Mouse (Mus musculus) frontal cortex, postnatal 25 days (tissue): ENCODE measurements around the gene Pik3c2g.

Source experiments
- DNase-seq, 2 experiments: peaks; one replicate each; pipeline ENCODE4 v3.0.0; 2022; ENCODE audit warnings: low spot score in 2 of 2

Pik3c2g gene

DNA sequence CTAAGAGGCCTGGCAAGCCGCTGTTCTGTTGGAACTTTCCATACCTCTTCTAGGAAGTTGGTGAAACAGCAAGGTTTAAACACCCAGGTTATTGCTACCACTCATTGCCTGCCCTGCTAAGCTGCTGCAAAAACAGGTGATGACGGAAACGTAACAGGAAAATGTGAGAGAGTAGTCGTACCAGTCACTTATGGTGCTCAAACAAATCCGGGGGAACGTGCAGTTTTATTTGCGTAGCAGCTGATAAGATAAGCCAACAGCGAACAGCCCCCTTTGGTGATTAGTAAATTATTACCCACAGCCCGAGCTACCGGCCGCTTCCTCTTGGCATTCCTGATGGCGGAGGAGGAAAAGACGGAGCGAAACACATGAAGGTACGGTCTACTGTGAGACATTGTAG is at the start of gene Pik3c2g:
Gene Pik3c2g (plus strand): TSS at position 330 of the 400 bp plus-strand sequence.
- DNase-seq = no peak

DNA sequence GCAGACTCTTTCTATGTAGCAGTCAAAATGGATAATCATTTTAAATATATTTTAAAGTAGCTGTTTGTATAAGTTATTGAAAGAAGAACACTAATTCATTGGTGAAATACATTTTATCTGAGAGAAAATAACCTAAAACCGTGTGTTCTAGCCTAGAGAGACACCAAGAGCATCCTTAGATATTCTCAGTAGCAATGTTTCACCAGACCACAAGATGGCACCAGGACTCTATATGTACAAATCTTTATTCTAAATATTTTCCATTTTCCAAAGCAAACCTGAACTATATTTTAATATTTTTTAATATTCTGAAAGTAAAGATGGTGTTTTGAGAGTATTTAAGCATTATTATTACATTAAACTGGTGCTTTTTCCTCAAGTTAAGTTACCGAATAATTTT is 48.6 kb upstream of the Pik3c2g start:
- no peak for DNase-seq

DNA sequence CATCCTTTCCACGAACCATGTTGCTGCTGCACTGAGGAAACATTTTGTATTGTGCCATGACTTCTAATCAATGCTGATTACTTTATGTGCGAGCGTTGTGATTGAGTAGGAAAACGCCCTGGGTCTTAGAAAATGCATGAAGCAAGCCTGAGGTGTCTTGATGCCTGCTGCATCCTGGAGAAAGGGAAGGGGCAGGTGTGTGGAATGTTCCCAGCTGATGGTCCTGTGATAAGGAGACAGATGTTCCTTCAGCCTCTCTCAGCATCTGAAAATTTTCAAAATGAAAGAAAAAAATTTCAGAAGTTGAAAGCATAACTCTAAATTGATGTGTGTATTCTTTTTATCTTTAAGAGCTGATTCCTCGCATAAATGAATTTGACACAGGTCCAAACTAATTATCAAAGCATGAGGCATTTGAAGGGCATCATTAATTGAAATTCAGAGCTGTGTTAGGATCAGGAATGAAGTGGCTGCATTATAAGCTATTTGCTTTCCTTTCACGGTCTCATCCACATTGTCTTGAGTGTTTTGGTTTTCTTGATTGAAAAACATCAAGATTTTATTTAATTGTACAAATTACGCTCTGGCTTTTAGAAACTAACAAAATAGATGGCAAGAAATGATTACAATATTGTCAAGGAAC is 31.4 kb upstream of the Pik3c2g start:
- no peak for DNase-seq

DNA sequence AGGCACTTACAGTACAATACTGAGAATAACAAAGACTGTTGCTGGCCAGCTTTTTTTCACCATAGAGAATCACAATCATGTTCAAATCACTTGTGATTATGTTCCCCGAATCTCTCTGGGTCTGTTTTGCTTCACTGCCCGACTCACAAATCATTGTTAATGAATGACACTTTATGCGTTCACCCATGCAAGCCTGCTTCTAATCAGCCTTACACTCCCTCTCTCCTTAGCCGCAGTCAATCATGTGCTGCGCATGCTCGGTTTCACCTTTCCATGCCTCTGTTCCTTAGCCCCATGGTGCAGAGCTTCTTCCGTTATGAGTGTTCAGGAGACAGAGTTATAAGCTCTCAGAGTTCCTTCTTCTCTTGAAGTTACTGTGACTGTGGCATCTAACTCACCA is 17.8 kb upstream of the Pik3c2g start:
- DNase-seq = no peak

DNA sequence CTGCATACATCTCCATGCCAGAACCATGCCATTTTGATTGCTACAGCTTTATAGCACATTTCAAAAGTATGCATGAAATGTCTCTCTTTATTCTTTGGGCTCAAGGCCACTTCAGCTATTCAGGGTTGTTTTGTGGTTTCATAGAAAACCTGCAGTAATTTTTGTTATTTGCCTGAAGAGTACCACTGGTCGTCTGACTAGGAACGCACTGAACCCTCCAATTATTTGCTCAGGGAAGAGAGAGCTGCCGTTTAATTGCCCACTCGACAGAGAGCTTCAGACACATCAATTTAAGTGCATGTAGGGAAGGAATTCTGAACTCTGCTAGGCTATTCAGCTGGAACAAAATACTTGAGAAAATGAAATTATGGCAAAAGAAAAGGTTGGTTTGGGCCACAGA is 11.2 kb upstream of the Pik3c2g start:
- no peak for DNase-seq

DNA sequence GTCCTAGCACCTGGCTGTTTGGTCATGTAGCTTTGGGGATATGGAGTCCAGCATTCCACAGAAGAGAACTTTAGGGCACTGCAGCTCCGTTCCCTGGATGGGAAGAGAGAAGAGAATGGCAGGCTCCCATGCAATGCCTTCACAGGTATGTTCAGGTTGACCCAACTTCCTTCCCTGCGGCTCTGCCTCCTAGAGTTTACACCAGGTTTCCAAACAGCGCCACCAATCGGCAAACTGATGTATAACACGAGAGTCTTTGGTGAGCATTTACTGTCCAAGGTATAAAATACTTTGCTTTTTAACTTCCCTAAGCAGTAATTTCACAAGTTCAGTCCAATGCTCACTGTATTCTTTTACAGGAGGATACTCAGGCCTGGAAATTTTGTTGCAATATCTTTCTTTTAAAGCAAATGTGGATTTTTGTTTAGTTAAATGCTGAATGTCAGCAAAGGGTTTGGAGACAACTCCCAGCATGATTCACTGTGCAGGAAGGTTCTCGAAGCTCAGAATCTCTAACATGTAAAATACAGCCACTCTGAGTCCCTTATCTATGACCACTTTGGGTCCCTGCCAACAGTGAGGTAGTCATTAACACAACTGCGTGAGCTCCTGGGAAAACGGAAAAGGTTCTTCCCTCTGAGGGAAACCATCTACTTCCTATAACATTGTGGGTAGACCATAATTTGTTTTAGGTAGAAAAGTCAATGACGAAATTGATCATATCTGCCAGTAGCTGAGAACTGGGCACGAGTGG is 10.6 kb upstream of the Pik3c2g start:
- DNase-seq = no peak

DNA sequence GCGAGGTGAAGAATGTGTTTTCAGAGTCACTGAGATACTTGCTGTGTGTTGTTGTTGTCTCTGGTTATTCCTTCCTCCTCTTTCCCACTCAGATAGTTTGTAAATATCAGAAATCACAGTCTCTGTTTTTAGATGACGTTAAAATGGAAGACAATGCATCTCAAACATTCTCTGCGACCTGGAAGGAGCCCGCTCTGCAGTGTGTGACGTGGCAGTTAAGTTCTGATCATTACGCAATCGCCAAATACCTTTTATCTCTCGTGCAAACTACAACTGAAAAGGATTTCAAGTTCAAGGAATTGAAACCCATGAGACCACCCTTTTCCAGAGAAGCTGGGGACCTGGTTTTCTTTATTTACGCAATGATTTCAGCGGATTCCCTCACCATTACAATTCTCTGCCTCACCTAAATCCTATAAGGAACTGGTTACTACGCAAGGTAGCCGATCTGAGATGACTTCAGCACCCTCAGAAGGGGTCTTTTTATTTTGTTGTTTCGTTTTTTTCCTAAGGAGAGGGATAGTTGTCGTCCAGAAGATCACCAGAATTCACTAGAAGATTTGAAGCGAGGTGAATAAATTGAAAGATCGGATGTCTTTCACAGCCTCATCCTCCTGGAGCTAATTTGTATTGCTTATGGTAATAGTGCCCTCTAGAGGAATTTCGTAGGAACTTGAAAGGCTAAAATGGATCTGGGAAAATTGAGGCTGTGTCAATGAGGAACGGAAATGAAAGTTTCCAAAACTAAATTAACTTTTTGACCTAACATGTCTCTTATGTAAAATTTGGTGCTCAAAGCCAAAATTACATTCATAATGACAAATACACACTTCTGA is 9.8 kb upstream of the Pik3c2g start:
- no peak for DNase-seq

DNA sequence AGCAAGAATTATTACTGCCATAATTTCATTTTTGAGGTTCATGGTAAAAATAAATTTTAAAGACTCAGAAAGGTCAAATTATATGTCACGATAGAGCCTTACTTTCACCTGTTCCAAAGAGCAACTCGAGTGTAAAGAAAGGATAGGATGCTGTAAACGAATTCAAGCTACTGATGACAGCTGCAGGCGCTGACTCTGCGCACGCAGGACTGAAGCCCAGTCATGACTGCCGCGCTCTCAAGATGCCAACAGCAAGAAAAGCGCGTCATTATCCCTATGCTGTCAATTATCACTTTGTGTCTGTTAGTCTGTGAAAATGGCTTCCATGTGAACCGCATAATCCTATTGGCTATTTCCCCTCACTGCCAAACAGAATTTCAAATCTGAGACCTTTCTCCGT is 457 bp downstream of the Pik3c2g start:
- DNase-seq = no peak

DNA sequence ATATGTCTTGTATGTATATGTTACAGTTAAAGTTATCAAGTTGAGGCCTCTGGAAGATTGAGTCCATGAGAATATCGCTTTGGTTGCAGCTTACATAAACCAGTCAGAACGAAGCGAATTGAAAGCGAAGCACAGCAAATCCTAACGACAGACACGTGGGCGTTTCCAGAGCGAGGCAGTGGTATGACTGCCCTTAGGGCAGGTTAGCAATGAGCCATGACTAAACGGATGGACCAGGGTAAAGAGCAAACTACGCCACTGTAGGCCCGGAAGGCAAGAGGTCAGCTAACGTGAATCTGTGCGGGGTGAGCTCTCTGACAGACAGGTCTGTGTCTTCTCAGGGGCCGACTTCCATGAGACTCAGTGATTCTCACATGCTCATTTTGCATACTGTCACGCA is 1.4 kb downstream of the Pik3c2g start:
- no peak for DNase-seq

DNA sequence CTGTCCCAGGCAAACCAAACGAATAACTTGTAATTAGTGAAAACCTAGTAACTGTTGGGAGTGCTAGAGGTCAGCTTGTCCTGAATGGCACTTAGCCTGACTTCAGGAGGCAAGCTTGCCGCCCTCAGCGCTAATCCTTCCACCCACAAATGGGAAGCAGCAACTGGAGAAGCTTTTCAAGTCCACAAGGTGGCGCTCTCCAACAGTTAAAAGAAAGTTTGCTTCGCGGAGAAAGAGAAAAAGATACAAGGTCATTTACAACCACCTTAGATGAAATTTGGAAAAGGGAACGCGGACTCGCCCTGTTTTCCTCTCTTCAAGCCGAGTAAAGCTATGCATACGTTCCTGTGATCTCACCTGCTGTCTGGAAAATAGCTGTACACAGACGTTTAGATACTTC is 2.3 kb downstream of the Pik3c2g start:
- peak; percentile 11 to 54 for DNase-seq

DNA sequence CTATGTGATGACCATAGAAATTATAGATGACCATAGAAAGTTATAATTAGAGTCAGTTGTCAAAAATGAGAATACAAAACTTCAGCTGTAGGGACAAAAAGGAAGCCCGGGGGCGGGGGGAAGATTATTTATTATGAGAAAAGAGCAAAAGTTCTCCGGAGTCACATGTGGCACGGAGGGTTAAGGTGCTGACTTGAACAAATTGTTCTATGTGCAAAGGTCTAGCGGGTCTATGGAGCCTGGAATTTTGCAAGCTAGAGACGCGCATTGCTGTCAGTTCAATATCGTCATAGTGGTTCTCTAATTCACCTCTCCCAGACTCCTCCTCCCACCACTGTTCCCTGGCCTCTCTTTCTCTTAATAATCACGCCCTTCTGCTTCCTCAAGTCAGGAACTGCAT is 2.8 kb downstream of the Pik3c2g start:
- DNase-seq = no peak

DNA sequence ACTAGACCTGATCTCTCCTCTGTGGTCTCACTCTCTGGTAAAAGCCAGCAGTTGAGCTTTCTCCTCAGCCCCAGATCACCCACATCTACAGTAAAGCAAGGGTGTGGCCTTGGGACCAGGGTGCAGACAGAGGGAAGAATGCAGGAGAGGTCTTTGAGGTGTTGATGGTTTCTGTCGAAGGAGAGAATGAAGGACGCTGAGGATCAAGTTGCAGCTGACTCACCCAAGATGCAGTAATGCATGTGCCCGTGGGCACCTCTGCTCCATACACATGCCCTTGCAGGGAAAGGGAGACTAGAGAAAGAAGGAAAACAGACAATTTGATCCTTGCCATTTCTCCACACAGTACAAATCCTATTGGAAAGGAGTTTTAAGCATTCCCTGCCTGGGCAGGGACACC is 5.1 kb downstream of the Pik3c2g start:
- no peak for DNase-seq

DNA sequence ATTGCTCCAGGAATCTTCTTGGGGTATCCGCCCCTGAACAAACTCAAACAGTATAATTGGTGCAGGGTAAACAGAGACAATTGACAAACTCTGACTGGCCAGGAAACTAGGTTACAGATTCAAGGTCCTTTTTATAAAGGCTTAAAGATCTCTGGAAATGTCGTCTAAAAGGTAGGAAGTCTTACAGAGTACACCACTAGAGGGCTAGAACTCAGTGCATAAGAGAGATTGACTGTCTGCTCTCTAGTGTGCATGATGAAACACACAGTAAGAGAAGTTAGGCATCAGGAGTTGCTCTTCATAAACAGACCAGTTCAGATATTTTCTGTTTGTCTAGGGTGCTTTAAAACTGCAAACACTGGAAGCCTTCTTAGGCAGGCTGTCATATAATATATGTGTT is 9.4 kb downstream of the Pik3c2g start:
- DNase-seq = no peak

DNA sequence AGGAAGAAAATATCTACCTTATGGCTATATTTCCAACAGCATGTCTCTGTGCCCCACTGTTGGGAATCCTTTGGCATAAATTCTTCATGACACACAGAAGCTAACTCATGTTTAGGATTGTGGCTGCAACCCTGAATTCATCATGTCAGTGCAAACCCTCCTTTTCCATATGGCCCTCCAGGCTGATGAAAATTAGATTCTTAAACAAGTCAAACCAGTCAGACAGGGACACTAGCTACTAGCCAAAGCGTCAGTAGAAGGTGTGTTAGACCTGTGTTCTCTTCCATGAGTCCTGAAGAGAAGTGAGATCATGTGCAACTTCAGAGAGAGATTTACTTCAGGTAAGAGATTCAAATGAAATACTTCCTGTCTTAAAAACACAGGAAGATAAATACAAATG is 12.2 kb downstream of the Pik3c2g start:
- DNase-seq = no peak

DNA sequence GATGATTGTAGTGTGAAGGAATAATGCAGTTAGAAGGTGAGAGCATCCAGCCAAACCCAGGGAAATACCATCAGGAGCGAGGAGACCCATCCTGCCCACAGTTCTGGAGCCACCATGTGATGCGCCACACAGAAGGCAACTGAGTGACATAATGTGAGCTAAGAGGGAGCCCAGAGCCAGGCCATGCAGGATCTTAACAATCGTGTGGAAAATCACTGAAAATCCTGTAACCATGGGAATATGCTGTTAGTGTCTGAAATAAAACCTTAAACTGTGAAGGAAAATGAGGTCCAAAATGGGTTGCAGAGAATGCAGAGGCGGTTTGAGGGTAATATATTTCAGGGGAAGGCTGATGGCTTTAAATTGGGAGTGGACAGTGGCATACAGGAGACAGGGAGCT is 31.8 kb downstream of the Pik3c2g start:
- DNase-seq = no peak

DNA sequence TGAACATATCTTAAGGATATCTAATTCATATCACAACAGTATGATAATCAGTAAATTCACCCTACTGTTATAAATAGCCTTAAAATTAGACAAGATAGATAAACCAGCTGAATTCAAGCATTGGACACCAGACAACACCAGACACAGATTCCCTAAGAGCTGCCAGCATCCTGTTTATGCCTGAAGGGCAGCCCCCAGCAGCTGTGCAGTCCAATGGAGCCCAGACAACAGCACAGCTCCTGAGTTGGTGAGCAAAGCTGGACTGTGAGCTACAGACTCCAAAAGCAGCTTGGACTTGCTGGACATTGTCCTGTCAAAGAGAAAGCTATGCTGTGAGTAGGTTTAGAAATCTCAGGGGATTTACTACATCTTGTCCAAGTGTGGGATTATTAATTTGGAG is 37.7 kb downstream of the Pik3c2g start:
- DNase-seq = no peak

DNA sequence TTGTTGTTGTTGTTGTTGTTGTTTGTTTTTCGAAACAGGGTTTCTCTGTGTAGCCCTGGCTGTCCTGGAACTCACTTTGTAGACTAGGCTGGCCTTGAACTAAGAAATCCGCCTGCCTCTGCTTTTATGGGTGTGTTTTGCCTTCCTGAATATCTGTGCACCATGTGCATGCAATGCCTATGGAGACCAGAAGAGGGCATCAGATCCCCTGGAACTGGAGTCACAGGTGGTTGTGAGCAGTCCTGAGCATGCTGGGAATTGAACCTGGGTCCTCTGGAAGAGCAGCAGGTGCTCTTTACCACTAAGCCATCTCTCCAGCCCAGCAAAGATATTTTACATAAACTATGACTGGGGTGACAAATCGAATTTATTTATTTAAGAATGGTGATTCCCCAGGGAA is 47.5 kb downstream of the Pik3c2g start:
- DNase-seq = no peak

DNA sequence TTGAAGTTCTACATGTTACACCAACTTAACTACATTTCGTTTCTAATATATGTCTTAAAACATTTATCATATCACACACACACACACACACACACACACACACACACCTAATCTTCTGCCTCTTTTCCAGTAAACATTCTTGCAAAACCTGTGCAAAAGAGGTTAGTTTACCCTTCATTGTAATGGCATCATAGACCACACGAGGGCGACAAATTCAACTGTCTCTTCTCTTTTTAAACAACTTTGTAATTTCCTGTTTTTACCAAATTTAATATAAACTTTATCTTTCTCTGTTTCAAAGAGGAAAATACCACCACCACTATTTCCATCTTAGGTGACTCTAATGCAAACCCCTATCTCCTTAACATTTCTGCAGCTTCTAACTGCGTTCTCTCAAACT is 68.4 kb downstream of the Pik3c2g start:
- peak in 1 of 2 experiments; percentile 16 for DNase-seq

DNA sequence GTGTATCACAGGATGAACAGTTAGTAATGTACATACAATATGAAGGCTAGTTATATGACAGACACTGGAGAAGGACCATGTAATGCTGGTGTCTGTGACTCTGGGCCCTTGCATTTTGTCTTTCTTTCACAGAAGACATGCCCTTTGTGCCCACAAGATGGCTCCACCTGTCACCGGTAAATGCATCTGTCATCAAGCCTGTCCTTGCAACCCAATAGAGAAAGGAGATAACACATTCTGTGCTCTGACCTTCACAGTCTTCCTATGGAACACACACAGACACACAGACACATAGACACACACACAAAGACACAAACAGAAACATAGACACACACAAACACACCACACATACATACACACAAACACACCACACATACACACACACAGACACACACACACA is 75.4 kb downstream of the Pik3c2g start:
- peak; percentile 17 to 24 for DNase-seq

DNA sequence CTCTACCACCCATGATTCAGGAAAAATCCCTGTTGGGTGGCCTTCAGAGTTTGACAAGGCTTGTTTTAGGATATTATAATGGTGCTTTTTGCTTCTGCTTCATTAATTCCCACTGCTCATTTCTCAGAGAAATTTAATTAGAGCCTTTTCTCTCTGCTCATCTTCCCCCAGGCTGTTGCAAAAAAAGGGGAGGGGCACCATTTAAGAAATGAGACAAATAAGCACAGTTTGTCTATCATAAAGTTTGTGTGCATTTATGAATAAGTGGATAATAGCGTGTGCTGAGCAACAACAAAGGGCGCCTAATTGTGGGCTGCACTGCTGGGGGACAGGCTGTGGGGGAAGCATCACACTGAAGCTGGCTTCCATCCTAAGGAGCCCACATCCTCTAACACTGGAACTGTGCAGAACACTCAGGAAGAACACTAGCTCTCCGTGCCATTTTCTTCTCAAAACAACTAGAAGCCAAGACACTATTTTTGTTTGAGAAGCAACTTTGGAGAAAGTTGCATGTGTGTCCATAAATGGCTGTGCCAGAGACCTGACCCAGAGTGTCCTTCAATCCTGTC is 131.5 kb downstream of the Pik3c2g start:
- DNase-seq = no peak

DNA sequence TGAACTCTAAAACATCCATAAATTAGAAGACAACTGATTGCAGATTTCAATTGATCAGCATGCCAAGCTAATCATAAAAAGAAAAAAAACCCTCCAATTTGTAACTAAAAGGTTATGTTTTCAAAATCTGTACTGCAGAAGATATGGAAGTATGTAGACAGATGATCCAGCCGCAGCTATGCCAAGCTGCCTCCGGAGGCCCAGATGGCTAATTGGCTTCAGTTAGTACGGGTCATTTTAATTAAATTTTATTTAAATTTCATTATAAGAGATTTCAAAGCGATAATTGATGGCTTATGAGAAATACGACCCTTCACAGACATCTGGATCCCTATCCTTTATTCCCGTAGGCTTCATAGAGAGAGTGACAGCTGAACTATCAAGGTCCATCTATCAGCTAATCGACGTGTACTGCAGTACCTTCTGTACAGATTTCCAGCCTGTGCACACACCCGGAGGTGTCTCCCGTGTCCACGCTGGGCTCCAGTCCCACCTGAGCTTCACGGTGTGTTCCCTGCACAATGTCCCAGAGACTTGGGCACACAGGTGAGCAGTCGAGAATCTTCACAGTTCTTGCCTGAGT is 132.7 kb downstream of the Pik3c2g start:
- DNase-seq = no peak
